Mouse (Mus musculus): Measurements from ENCODE around the gene Prss36. TPM values are rescaled to one million over a fixed set of nuclear protein-coding genes. Genes with fewer than 3 reads are reported as not detected.

Gene Prss36
- polyA plus RNA-seq, 1 experiment, result 15.8 TPM

DNA sequence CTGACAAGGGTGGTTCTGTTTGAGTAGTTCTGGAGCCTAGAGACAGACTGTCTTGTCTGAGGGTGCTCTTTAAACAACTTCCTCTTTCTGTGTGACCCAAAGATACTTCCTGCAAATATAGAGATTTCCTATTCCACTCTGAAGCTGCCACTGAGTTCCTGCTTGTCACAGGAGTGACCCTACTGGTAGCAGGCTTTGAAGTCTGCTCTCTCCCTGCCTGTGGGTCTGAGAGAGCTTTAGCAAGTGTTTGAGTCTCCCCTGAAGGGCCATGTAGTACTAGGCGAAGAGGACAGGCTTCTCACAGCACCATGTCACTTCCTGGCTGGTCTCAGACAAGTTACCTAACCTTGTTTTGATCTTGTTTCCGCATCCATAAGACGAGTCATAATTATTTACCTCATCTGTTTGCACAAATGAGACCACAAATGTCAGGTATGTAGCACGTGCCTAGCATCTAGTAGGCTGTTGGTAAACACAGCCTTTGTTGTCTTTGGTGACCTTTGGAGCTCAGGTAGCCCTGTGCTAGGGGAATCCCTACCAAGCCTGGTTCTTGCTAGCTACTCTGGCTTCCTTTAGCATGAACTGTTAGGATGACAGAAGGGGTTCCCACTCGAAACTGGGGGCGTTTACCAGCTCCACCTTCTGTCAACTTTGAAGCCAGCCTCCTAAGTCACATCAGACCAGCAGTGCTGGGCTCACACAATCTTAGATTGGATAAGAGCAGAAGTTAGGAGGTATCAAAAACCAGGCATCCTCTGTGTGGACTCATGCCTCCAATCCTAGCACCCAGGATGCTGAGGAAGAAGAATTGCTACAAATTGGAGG, 23.9 kb downstream of the Prss36 start:
- no peak for TF ChIP-seq POLR2A (IDR thresholded peaks at IDR 0.05; ENCODE audit: control insufficient read depth, extremely low read depth, insufficient read depth, low read length, poor library complexity)
- TF ChIP-seq CTCF (IDR thresholded peaks at IDR 0.05; ENCODE audit: borderline replicate concordance, control insufficient read depth, extremely low read depth, insufficient read depth, low read length, poor library complexity), result no peak
- H3K27me3 ChIP-seq (ENCODE audit: control insufficient read depth, insufficient read depth, low read length), result no peaks in the 10 kb centered on the region
- DNase-seq, result no peak

DNA sequence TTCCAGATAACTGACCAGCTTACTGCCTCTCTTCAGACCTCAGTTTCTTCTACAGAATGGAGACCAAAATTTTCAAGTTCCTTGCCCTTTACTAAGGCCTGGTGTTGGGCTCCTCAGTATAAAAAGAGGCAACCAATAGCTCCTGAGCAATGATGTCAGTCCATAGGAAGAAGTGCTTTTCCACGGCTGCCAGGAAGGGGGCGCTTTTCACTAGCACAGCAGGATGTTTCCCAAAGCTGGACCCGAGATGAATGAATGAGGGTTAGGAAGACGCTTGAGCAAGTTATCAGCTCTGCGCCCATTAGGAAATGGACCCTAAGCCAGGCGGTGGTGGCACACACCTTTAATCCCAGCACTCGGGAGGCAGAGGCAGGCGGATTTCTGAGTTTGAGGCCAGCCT, 25.0 kb downstream of the Prss36 start:
- WGBS, result 76% methylated on average over 8 of the region's 8 CpGs
- DNase-seq, result no peak
- Histone ChIP-seq H3K27ac (ENCODE audit: control insufficient read depth, insufficient read depth, low read length) (no peak overlapping the region), H3K4me1 (replicated peaks; ENCODE audit: control insufficient read depth, insufficient read depth, low read length) (0 out of 2 replicates have a peak, but pooled peaks cover 3% of the 10 kb centered on the region), H3K36me3 (ENCODE audit: control insufficient read depth, insufficient read depth, low read length) (peaks cover 18% of the 10 kb centered on the region), H3K27me3 (ENCODE audit: control insufficient read depth, insufficient read depth, low read length) (no peaks in the 10 kb centered on the region), H3K4me3 (ENCODE audit: control insufficient read depth, insufficient read depth, low read length) (no peak overlapping the region)
- no peak for TF ChIP-seq CTCF (IDR thresholded peaks at IDR 0.05; ENCODE audit: borderline replicate concordance, control insufficient read depth, extremely low read depth, insufficient read depth, low read length, poor library complexity)
- no peak for TF ChIP-seq POLR2A (IDR thresholded peaks at IDR 0.05; ENCODE audit: control insufficient read depth, extremely low read depth, insufficient read depth, low read length, poor library complexity)

More for the DNA sequence above, 23.9 kb downstream of the Prss36 start:
- Histone ChIP-seq H3K4me1 (replicated peaks; ENCODE audit: control insufficient read depth, insufficient read depth, low read length) (0 out of 2 replicates have a peak, but pooled peaks cover 3% of the 10 kb centered on the region), H3K27ac (ENCODE audit: control insufficient read depth, insufficient read depth, low read length) (peak overlapping the region; percentile 41), H3K36me3 (ENCODE audit: control insufficient read depth, insufficient read depth, low read length) (peaks cover 18% of the 10 kb centered on the region), H3K4me3 (ENCODE audit: control insufficient read depth, insufficient read depth, low read length) (no peak overlapping the region)
- 54% methylated on average over 6 of the region's 6 CpGs for WGBS

DNA sequence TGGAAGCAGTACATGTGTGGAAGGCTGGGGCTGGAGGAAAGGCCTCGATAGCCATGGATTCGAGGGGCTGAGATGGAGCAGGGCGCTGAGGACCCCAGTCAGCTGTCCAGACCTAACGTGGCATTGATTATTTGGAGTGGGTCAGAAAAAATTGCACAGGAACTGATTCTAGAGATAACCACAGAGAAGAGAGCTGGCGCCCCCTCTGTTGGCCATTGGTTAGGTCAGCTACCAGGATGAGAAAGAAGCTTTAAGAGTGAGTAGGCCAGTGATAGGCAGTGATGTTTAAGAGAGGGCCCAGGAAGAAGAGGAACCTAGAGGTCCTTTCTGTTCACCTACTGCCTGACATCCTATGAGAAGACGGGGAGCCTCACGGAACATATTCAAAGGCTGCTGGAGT, 27.2 kb downstream of the Prss36 start:
- 92% methylated on average over 7 of the region's 7 CpGs for WGBS
- H3K4me1 ChIP-seq (replicated peaks; ENCODE audit: control insufficient read depth, insufficient read depth, low read length), result 0 out of 2 replicates have a peak, but pooled peaks cover 3% of the 10 kb centered on the region
- no peak for TF ChIP-seq POLR2A (IDR thresholded peaks at IDR 0.05; ENCODE audit: control insufficient read depth, extremely low read depth, insufficient read depth, low read length, poor library complexity)
- peak; percentile 24 for DNase-seq
- H3K27ac ChIP-seq (ENCODE audit: control insufficient read depth, insufficient read depth, low read length), result no peak overlapping the region
- H3K4me3 ChIP-seq (ENCODE audit: control insufficient read depth, insufficient read depth, low read length), result no peak overlapping the region
- H3K27me3 ChIP-seq (ENCODE audit: control insufficient read depth, insufficient read depth, low read length), result no peaks in the 10 kb centered on the region
- H3K36me3 ChIP-seq (ENCODE audit: control insufficient read depth, insufficient read depth, low read length), result peaks cover 12% of the 10 kb centered on the region

DNA sequence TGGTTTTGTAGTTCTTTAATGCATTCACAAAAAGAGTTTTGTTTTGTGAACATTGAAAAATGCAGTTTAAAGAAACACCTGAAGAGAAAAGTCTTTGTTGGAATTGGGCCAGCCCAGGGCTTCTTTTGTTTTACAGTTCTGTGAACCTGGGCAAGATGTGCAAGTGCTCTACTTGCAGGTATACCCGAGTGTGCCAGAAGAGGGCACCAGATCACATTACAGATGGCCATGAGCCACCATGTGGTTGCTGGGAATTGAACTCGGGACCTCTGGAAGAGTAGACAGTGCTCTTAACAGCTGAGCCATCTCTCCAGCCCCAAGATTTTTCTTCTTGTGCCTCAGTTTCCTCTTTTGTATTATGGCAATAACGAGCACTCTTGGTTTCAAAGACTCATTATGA, 28.3 kb downstream of the Prss36 start:
- WGBS, result 52% methylated on average over 3 of the region's 3 CpGs
- Histone ChIP-seq H3K27ac (ENCODE audit: control insufficient read depth, insufficient read depth, low read length) (no peak overlapping the region), H3K27me3 (ENCODE audit: control insufficient read depth, insufficient read depth, low read length) (no peaks in the 10 kb centered on the region), H3K4me3 (ENCODE audit: control insufficient read depth, insufficient read depth, low read length) (no peak overlapping the region), H3K4me1 (replicated peaks; ENCODE audit: control insufficient read depth, insufficient read depth, low read length) (0 out of 2 replicates have a peak, but pooled peaks cover 3% of the 10 kb centered on the region), H3K36me3 (ENCODE audit: control insufficient read depth, insufficient read depth, low read length) (peaks cover 12% of the 10 kb centered on the region)
- TF ChIP-seq POLR2A (IDR thresholded peaks at IDR 0.05; ENCODE audit: control insufficient read depth, extremely low read depth, insufficient read depth, low read length, poor library complexity) (no peak), CTCF (IDR thresholded peaks at IDR 0.05; ENCODE audit: borderline replicate concordance, control insufficient read depth, extremely low read depth, insufficient read depth, low read length, poor library complexity) (no peak)
- peak; percentile 75 for DNase-seq

DNA sequence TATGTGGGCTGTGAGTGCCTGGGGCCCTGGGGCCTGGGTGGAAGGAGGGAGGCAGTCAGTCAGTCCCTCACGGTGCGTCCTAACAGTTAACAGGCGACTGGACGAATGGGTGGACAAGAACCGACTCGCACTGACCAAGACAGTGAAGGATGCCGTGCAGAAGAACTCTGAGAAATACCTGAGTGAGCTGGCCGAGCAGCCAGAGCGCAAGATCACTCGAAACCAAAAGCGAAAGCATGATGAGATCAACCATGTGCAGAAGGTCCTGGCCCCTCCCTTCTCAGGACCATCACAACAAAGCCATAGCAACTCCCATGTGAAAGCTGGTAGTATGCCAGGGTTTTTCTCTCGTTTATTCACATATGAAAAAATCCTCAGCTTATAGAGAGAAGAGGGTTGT, 31.2 kb downstream of the Prss36 start:
- TF ChIP-seq CTCF (IDR thresholded peaks at IDR 0.05; ENCODE audit: borderline replicate concordance, control insufficient read depth, extremely low read depth, insufficient read depth, low read length, poor library complexity) (no peak), POLR2A (IDR thresholded peaks at IDR 0.05; ENCODE audit: control insufficient read depth, extremely low read depth, insufficient read depth, low read length, poor library complexity) (no peak)
- peaks cover 3% of the 10 kb centered on the region for H3K4me1 ChIP-seq (replicated peaks; ENCODE audit: control insufficient read depth, insufficient read depth, low read length)
- H3K27ac ChIP-seq (ENCODE audit: control insufficient read depth, insufficient read depth, low read length), result no peak overlapping the region
- no peak for DNase-seq
- 76% methylated on average over 12 of the region's 12 CpGs for WGBS
- no peaks in the 10 kb centered on the region for H3K27me3 ChIP-seq (ENCODE audit: control insufficient read depth, insufficient read depth, low read length)
- peaks cover 12% of the 10 kb centered on the region for H3K36me3 ChIP-seq (ENCODE audit: control insufficient read depth, insufficient read depth, low read length)
- H3K4me3 ChIP-seq (ENCODE audit: control insufficient read depth, insufficient read depth, low read length), result no peak overlapping the region

DNA sequence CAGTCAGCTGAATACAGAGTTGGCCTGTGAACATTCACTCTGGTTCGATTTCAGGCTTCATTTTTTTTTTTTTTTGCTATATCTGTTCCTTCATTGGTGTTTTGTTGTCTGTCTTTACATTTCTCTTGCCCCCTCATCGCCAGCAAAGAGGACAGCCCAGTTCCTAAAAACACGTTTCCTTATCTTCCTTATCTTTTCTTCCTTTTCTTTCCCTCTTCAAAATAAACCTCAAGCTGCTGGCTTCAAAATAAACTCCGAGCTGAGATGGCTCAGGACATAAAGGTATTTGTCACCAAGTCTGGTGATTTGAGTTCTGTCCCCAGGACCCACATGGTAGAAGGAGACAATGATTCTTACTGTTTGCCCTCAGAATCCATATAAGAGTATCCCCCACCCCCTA, 33.6 kb downstream of the Prss36 start:
- 6% methylated on average over 4 of the region's 4 CpGs for WGBS
- Histone ChIP-seq H3K27me3 (ENCODE audit: control insufficient read depth, insufficient read depth, low read length) (no peaks in the 10 kb centered on the region), H3K4me3 (ENCODE audit: control insufficient read depth, insufficient read depth, low read length) (peak overlapping the region; percentile 99)

More for the DNA sequence above, 33.6 kb downstream of the Prss36 start:
- Histone ChIP-seq H3K27ac (ENCODE audit: control insufficient read depth, insufficient read depth, low read length) (no peak overlapping the region), H3K36me3 (ENCODE audit: control insufficient read depth, insufficient read depth, low read length) (peaks cover 16% of the 10 kb centered on the region), H3K4me1 (replicated peaks; ENCODE audit: control insufficient read depth, insufficient read depth, low read length) (peaks cover 3% of the 10 kb centered on the region)
- DNase-seq, result no peak
- TF ChIP-seq POLR2A (IDR thresholded peaks at IDR 0.05; ENCODE audit: control insufficient read depth, extremely low read depth, insufficient read depth, low read length, poor library complexity) (no peak), CTCF (IDR thresholded peaks at IDR 0.05; ENCODE audit: borderline replicate concordance, control insufficient read depth, extremely low read depth, insufficient read depth, low read length, poor library complexity) (no peak)
